Mouse (Mus musculus): Measurements from ENCODE around the gene Fgfr2.

Fgfr2 gene

GRCm38 (mm10) chr7:132158321-132159025 is 964.7 kb downstream of the Fgfr2 start:
- DNase-seq (ENCODE audit: low spot score) = no peak

- DNase-seq (ENCODE audit: low spot score) = no peak
These were observed 968.7 kb downstream of the Fgfr2 start, which contains the start of gene Cpxm2 for GRCm38 (mm10) chr7:132154368-132154961. Cpxm2 (minus strand) TSS chr7:132154739.

DNA sequence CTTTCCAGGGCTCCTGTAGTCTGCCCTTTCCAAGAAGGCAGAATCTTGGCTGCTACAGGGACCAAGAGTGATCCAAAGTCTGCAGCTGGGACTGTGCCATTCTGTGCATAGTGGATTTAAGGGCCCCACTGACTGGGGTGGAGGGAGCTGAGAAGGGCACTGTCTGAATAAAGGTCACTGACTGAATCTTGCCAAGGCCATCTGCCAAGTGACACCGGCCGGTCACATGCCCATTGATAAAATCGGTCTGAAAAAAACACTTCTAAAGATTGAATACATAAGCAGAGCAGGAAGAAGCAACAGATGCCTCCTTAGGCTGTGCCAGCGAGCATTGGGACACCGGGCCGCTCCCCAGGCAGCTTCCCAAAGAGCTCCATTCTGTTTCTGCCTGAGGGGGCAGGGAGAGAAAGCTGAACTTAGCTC is 969.4 kb downstream of the Fgfr2 start:
- no peak for DNase-seq (ENCODE audit: low spot score)

GRCm38 (mm10) chr7:132145227-132145800 is 977.8 kb downstream of the Fgfr2 start:
- no peak for DNase-seq (ENCODE audit: low spot score)

DNA sequence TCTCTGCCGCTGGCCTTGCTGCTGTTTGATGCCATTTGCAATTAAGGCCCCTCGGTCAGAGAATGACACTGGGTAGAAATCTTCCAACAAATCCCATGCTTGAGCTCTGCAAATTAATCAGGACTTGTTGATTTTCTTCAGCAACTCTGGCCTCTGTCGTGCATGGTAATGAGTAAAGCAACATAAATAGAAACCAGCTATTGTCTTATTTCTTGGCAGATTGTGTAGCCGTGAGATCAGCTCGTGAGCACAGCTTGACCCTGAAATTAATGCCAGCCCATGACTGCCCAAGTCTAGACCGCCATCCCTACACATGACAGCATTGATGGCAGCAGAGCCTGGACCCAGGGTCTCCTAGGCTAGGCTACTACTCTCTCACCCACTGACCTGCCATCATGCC is 994.5 kb downstream of the Fgfr2 start:
- DNase-seq (ENCODE audit: low spot score) = no peak

GRCm38 (mm10) chr7:132124948-132125347 is 998.2 kb downstream of the Fgfr2 start:
- no peak for DNase-seq (ENCODE audit: low spot score)

DNA sequence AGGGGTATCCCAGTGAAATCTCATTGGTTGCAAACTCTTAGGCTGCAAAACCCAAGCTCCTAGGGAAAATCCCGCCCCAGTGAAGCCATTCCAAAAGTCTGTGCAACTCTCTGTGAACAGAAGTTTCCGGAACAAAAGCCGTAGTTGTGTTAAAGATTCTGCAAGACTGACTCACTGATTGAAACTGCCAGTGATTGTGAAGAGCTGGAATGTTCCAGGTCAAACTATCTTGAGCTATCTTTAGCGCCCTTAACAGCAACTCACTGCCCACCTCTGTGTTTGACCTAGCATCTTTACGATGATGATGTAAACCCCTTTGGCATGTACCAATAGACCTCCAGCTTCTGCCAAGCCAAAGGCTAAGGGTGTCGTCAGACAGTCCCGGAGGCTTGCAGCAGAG is 999.9 kb downstream of the Fgfr2 start:
- no peak for DNase-seq (ENCODE audit: low spot score)

- no peak for DNase-seq (ENCODE audit: low spot score)
These were observed 1003.3 kb downstream of the Fgfr2 start for GRCm38 (mm10) chr7:132119817-132120216.

- no peak for DNase-seq (ENCODE audit: low spot score)
These were observed 1011.4 kb downstream of the Fgfr2 start for GRCm38 (mm10) chr7:132111770-132112169.

- no peak for DNase-seq (ENCODE audit: low spot score)
These were observed 1012.8 kb downstream of the Fgfr2 start for GRCm38 (mm10) chr7:132110308-132110707.

DNA sequence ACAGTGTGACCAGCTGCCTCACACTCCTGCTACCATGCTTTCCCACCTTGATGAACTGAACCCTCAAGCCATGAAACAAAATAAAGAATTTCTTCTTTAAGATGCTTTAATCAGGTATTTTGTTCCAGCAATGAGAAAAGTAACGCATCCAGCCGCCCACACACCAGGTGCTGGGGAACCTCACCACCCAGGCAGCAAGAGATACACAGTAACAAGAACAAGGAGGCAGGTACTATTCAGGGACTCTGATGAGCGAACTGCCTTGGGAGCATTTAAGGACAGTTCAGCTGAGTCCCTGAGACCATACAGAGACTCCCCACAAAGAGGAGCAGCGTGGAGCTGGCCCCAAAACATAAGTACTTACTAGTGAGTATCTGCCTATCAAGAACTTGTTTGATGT is 1016.3 kb downstream of the Fgfr2 start:
- DNase-seq (ENCODE audit: low spot score) = no peak

GRCm38 (mm10) chr7:132105326-132105725 is 1017.8 kb downstream of the Fgfr2 start:
- no peak for DNase-seq (ENCODE audit: low spot score)

DNA sequence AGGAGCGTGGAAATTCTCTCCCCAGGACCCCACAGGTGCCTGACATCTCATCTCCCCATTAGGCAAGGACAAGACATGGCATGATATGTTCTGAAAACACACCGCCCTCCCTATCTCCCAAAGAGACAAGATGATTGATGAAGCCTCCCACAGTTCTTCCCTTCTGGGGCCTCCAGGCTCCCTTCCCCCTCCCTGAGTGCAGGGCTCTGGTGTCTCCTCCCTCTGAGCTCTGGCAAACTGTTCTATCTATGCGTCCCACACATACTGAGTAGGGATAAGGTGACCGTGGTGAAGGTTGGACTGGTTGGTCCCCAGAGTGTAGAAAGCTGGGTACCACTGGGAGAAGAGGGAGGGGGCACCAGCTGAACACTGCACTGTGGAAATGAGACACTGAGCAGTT is 1024.7 kb downstream of the Fgfr2 start:
- no peak for DNase-seq (ENCODE audit: low spot score)

- DNase-seq (ENCODE audit: low spot score) = no peak
These were observed 1028.5 kb downstream of the Fgfr2 start for GRCm38 (mm10) chr7:132094666-132095065.

DNA sequence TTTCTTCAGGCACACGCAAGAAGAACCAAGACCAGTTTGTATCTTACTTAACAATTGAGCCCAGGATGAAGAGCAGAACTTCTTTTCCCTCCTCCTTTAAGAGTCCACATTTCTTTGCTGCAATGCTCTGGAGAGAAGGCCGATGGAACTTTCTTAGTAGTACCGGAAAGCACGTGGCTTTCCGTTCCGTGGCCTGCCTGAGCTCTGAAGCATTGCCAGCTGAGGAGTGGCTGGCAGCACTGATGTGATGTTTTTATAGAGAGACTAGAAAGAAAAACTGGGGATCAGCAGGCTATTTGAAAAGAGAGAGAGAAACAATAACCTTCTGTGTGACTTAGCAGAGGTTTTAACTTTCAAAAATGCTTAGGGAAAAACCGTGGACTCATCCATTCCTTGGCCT is 1031.6 kb downstream of the Fgfr2 start:
- no peak for DNase-seq (ENCODE audit: low spot score)

DNA sequence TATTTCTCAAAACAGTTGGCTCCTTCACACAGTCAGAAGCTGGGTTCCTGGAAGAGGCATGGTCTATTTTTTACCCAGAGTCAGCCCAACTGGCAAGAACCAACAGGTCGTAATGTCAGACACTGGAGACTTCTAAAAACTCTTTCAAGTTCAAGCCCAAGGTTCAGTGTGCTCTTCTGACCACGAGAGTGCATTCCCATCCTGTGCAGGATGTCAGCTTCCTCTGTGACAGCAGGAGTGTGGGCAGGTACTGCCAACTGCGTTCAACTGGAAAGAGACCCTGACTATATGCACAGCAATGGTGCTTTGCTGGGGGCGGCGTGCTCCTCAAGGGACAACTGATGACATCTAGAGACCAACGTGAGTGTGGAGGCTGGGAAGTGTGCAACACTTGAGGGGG is 1034.5 kb downstream of the Fgfr2 start:
- DNase-seq (ENCODE audit: low spot score) = no peak

- DNase-seq (ENCODE audit: low spot score) = no peak
These were observed 1035.0 kb downstream of the Fgfr2 start for GRCm38 (mm10) chr7:132088181-132088580.

DNA sequence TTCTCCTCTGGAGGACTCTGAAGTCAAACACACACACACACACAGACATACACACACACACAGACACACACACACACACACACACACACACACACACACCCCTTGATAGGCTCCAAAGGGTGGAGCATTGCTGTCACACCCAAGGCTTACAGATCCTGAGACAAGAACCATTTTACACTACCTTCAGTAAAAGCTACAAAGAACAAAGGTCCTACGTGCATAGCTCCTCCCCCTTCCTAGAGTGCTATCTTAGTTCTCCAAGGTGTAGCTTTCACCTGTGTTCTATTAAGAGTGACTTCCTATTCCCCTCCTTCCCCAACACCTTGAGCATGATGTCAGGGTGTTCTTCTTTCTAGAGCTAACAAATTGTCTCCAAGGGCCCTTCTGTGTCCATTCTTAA is 1047.3 kb downstream of the Fgfr2 start:
- no peak for DNase-seq (ENCODE audit: low spot score)

GRCm38 (mm10) chr7:132074503-132074902 is 1048.6 kb downstream of the Fgfr2 start:
- DNase-seq (ENCODE audit: low spot score) = no peak

- DNase-seq (ENCODE audit: low spot score) = no peak
These were observed 1052.1 kb downstream of the Fgfr2 start for GRCm38 (mm10) chr7:132070877-132071625.

- no peak for DNase-seq (ENCODE audit: low spot score)
These were observed 1055.2 kb downstream of the Fgfr2 start for GRCm38 (mm10) chr7:132067951-132068350.

- no peak for DNase-seq (ENCODE audit: low spot score)
These were observed 1055.6 kb downstream of the Fgfr2 start for GRCm38 (mm10) chr7:132067511-132067910.

- no peak for DNase-seq (ENCODE audit: low spot score)
These were observed 1063.0 kb downstream of the Fgfr2 start for GRCm38 (mm10) chr7:132060116-132060515.

All from T-cell, adult 2 months (primary cell).